Mouse (Mus musculus): ENCODE measurements around the gene Zeb2.

Zeb2 gene

DNA sequence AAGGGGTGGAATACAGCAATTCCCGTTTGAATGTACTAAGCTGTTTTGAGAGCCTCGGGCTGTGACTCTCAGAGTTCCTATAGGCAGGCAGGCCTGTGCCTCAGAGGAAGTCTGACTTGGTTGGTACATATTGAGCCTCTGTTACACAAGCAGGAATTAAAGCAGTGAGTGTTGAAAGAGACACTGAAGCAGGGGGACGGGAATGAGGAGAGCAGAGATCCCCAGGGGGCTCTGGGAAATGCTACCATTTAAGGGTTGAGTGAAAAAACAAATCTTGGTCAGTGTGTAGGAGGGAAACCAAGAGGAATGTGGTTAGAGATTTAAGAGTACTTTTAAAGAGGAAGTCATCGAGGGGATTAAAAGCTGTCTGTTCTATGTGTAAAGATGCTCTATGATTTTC lies 140.7 kb downstream of the Zeb2 start:
- Histone ChIP-seq H3K4me3 (replicated peaks; ENCODE audit: low read length) (no peak overlapping the region), H3K36me3 (ENCODE audit: insufficient read depth, low read length) (no peaks in the 10 kb centered on the region), H3K27me3 (ENCODE audit: insufficient read depth, low read length) (peaks cover 37% of the 10 kb centered on the region), H3K9me3 (ENCODE audit: low read length) (no peaks in the 10 kb centered on the region), H3K4me1 (replicated peaks; ENCODE audit: low read depth, low read length) (peaks cover 16% of the 10 kb centered on the region)
- TF ChIP-seq NANOG (IDR thresholded peaks at IDR 0.05; ENCODE audit: borderline replicate concordance, low read length) = no peak
- TF ChIP-seq CTCF (conservative IDR thresholded peaks at IDR 0.05; ENCODE audit: low read length) = no peak
- TF ChIP-seq POU5F1 (IDR thresholded peaks at IDR 0.05; ENCODE audit: borderline replicate concordance, low read length) = no peak

- H3K9me3 ChIP-seq (ENCODE audit: low read length) = no peaks in the 10 kb centered on the region
- H3K4me1 ChIP-seq (replicated peaks; ENCODE audit: low read depth, low read length) = peaks cover 17% of the 10 kb centered on the region
- no peak overlapping the region for H3K4me3 ChIP-seq (replicated peaks; ENCODE audit: low read length)
- no peaks in the 10 kb centered on the region for H3K36me3 ChIP-seq (ENCODE audit: insufficient read depth, low read length)
- no peak for TF ChIP-seq NANOG (IDR thresholded peaks at IDR 0.05; ENCODE audit: borderline replicate concordance, low read length)
- TF ChIP-seq POU5F1 (IDR thresholded peaks at IDR 0.05; ENCODE audit: borderline replicate concordance, low read length) = no peak
- no peak for TF ChIP-seq CTCF (conservative IDR thresholded peaks at IDR 0.05; ENCODE audit: low read length)
- H3K27me3 ChIP-seq (ENCODE audit: insufficient read depth, low read length) = peaks cover 16% of the 10 kb centered on the region
These were observed 143.4 kb downstream of the Zeb2 start for GRCm38 (mm10) chr2:44973828-44974227.

DNA sequence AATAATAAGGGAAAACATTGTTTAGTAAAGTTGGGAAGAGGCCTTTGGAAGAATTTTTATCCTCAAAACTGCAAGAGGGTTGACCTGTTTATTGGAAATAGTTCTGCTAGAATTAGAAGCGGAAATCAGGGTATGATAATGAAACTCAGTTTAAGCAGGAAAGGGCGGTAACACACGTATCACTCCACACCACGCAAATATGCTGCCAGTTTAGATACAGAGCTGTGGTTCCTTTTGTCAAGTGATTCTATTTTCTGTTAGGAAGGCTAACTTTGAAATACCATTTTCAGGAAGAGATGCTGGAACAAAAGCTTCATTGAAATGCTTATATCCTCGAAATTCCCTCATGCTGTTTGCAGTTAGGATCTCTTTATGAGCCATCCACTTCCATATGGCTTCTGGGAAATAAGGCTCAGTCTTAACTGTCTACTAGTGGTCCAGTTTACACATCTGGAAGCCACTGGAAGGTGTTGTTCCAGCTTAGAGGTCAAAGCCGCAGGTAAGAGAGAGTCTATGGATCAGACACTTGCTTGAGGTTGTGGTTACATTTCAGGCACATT lies 147.0 kb downstream of the Zeb2 start:
- Histone ChIP-seq H3K36me3 (ENCODE audit: insufficient read depth, low read length) (no peaks in the 10 kb centered on the region), H3K9me3 (ENCODE audit: low read length) (no peaks in the 10 kb centered on the region), H3K4me1 (replicated peaks; ENCODE audit: low read depth, low read length) (peaks cover 17% of the 10 kb centered on the region), H3K27me3 (ENCODE audit: insufficient read depth, low read length) (0 out of 2 replicates have a peak, but pooled peaks cover 5% of the 10 kb centered on the region), H3K4me3 (replicated peaks; ENCODE audit: low read length) (no peak overlapping the region)
- TF ChIP-seq CTCF (conservative IDR thresholded peaks at IDR 0.05; ENCODE audit: low read length) (no peak), NANOG (IDR thresholded peaks at IDR 0.05; ENCODE audit: borderline replicate concordance, low read length) (peak; percentile 73; the same call in 1 of the 2 replicates), POU5F1 (IDR thresholded peaks at IDR 0.05; ENCODE audit: borderline replicate concordance, low read length) (no peak)

DNA sequence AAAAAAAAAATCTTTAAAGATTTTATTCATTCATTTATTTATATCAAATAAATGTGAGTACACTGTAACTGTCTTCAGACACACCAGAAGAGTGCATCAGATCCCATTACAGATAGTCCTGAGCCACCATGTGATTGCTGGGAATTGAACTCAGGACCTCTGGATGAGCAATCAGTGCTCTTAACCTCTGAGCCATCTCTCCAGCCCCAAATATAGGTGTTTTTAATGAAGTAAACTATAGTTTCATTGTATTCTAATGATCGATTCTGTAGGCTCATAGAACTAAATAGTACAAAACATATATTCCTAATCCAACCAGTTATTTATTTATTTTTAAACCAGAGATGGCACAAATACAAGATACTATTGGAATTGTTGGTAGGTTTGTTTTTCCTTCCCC lies 147.6 kb downstream of the Zeb2 start:
- H3K4me3 ChIP-seq (replicated peaks; ENCODE audit: low read length) = no peak overlapping the region
- TF ChIP-seq POU5F1 (IDR thresholded peaks at IDR 0.05; ENCODE audit: borderline replicate concordance, low read length) (no peak), CTCF (conservative IDR thresholded peaks at IDR 0.05; ENCODE audit: low read length) (no peak), NANOG (IDR thresholded peaks at IDR 0.05; ENCODE audit: borderline replicate concordance, low read length) (no peak)
- H3K36me3 ChIP-seq (ENCODE audit: insufficient read depth, low read length) = no peaks in the 10 kb centered on the region
- H3K27me3 ChIP-seq (ENCODE audit: insufficient read depth, low read length) = 0 out of 2 replicates have a peak, but pooled peaks cover 4% of the 10 kb centered on the region
- H3K4me1 ChIP-seq (replicated peaks; ENCODE audit: low read depth, low read length) = peaks cover 17% of the 10 kb centered on the region
- H3K9me3 ChIP-seq (ENCODE audit: low read length) = no peaks in the 10 kb centered on the region

- H3K4me3 ChIP-seq (replicated peaks; ENCODE audit: low read length) = no peak overlapping the region
- TF ChIP-seq NANOG (IDR thresholded peaks at IDR 0.05; ENCODE audit: borderline replicate concordance, low read length) (no peak), CTCF (conservative IDR thresholded peaks at IDR 0.05; ENCODE audit: low read length) (no peak), POU5F1 (IDR thresholded peaks at IDR 0.05; ENCODE audit: borderline replicate concordance, low read length) (no peak)
- H3K9me3 ChIP-seq (ENCODE audit: low read length) = no peaks in the 10 kb centered on the region
- no peaks in the 10 kb centered on the region for H3K27me3 ChIP-seq (ENCODE audit: insufficient read depth, low read length)
- H3K4me1 ChIP-seq (replicated peaks; ENCODE audit: low read depth, low read length) = peaks cover 17% of the 10 kb centered on the region
- H3K36me3 ChIP-seq (ENCODE audit: insufficient read depth, low read length) = no peaks in the 10 kb centered on the region
These were observed 148.0 kb downstream of the Zeb2 start for GRCm38 (mm10) chr2:44969226-44969625.

GRCm38 (mm10) chr2:44965834-44966555 lies 151.2 kb downstream of the Zeb2 start:
- TF ChIP-seq POU5F1 (IDR thresholded peaks at IDR 0.05; ENCODE audit: borderline replicate concordance, low read length) (no peak), NANOG (IDR thresholded peaks at IDR 0.05; ENCODE audit: borderline replicate concordance, low read length) (no peak), CTCF (conservative IDR thresholded peaks at IDR 0.05; ENCODE audit: low read length) (no peak)
- Histone ChIP-seq H3K27me3 (ENCODE audit: insufficient read depth, low read length) (no peaks in the 10 kb centered on the region), H3K4me1 (replicated peaks; ENCODE audit: low read depth, low read length) (peaks cover 10% of the 10 kb centered on the region), H3K4me3 (replicated peaks; ENCODE audit: low read length) (no peak overlapping the region), H3K9me3 (ENCODE audit: low read length) (no peaks in the 10 kb centered on the region), H3K36me3 (ENCODE audit: insufficient read depth, low read length) (no peaks in the 10 kb centered on the region)

DNA sequence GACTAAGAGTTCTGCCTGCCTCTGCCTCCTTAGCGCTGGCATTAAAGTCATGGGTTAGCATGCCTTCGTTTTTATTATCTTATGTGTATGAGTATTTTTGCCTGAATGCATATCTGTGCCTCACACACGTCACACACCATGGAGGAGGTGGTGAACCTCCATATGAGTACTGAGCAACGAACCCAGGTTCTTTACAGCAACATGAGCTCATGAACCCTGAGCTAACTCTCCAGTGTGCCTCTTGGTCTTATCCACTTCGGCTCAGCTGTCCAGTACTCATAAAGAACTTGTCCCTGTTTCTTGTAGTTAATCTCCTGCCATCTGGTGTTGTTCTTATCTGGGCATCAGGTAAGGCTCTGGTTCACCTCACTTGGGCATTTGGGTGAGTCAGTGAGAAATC lies 154.6 kb downstream of the Zeb2 start:
- Histone ChIP-seq H3K27me3 (ENCODE audit: insufficient read depth, low read length) (no peaks in the 10 kb centered on the region), H3K9me3 (ENCODE audit: low read length) (no peaks in the 10 kb centered on the region), H3K4me1 (replicated peaks; ENCODE audit: low read depth, low read length) (no peaks in the 10 kb centered on the region), H3K4me3 (replicated peaks; ENCODE audit: low read length) (no peak overlapping the region), H3K36me3 (ENCODE audit: insufficient read depth, low read length) (no peaks in the 10 kb centered on the region)
- TF ChIP-seq POU5F1 (IDR thresholded peaks at IDR 0.05; ENCODE audit: borderline replicate concordance, low read length) (no peak), CTCF (conservative IDR thresholded peaks at IDR 0.05; ENCODE audit: low read length) (no peak), NANOG (IDR thresholded peaks at IDR 0.05; ENCODE audit: borderline replicate concordance, low read length) (no peak)

GRCm38 (mm10) chr2:44961192-44961591 lies 156.0 kb downstream of the Zeb2 start:
- H3K4me1 ChIP-seq (replicated peaks; ENCODE audit: low read depth, low read length) = no peaks in the 10 kb centered on the region
- TF ChIP-seq NANOG (IDR thresholded peaks at IDR 0.05; ENCODE audit: borderline replicate concordance, low read length) = no peak
- no peak for TF ChIP-seq POU5F1 (IDR thresholded peaks at IDR 0.05; ENCODE audit: borderline replicate concordance, low read length)
- no peak for TF ChIP-seq CTCF (conservative IDR thresholded peaks at IDR 0.05; ENCODE audit: low read length)
- H3K36me3 ChIP-seq (ENCODE audit: insufficient read depth, low read length) = no peaks in the 10 kb centered on the region
- no peaks in the 10 kb centered on the region for H3K9me3 ChIP-seq (ENCODE audit: low read length)
- H3K4me3 ChIP-seq (replicated peaks; ENCODE audit: low read length) = no peak overlapping the region
- no peaks in the 10 kb centered on the region for H3K27me3 ChIP-seq (ENCODE audit: insufficient read depth, low read length)

Data from E14TG2a.4 (cell line).